Mouse (Mus musculus) MN1 (cell line): ENCODE results near the gene Fam71e1.

Source experiments
- DNase-seq: peaks from one replicate; pipeline ENCODE4 v3.0.0-alpha.2; 2016; ENCODE audit warnings: low spot score

Fam71e1 gene

GRCm38 (mm10) chr7:44501563-44502115, 5.3 kb downstream of the Fam71e1 start:
- DNase-seq: peak; percentile 74

- peak; percentile 72 for DNase-seq
Observed at GRCm38 (mm10) chr7:44507491-44507890, 11.1 kb downstream of the Fam71e1 start.

GRCm38 (mm10) chr7:44519240-44519913, 23.0 kb downstream of the Fam71e1 start:
- no peak for DNase-seq

- no peak for DNase-seq
Observed at GRCm38 (mm10) chr7:44520990-44521389, 24.6 kb downstream of the Fam71e1 start.

GRCm38 (mm10) chr7:44521710-44522109, 25.3 kb downstream of the Fam71e1 start:
- DNase-seq: peak; percentile 44

- no peak for DNase-seq
Observed at GRCm38 (mm10) chr7:44523056-44523455, 26.7 kb downstream of the Fam71e1 start.

- no peak for DNase-seq
Observed at GRCm38 (mm10) chr7:44524502-44524901, 28.1 kb downstream of the Fam71e1 start, which contains the start of gene Mybpc2. TSS of gene Mybpc2 (minus strand) at chr7:44524656.

- peak; percentile 80 for DNase-seq
Observed at GRCm38 (mm10) chr7:44525126-44525832, 28.9 kb downstream of the Fam71e1 start.

GRCm38 (mm10) chr7:44526414-44527154, 30.2 kb downstream of the Fam71e1 start:
- no peak for DNase-seq

- DNase-seq: peak; percentile 36
Observed at GRCm38 (mm10) chr7:44527483-44528398, 31.4 kb downstream of the Fam71e1 start.

GRCm38 (mm10) chr7:44529518-44529917, 33.1 kb downstream of the Fam71e1 start:
- DNase-seq: no peak

GRCm38 (mm10) chr7:44530507-44530906, 34.1 kb downstream of the Fam71e1 start:
- no peak for DNase-seq

- no peak for DNase-seq
Observed at GRCm38 (mm10) chr7:44531207-44531606, 34.8 kb downstream of the Fam71e1 start.

- no peak for DNase-seq
Observed at GRCm38 (mm10) chr7:44531946-44532732, 35.8 kb downstream of the Fam71e1 start, which contains the start of gene Spib. TSS of gene Spib (minus strand) at chr7:44532071.

- DNase-seq: no peak
Observed at GRCm38 (mm10) chr7:44532918-44533745, 36.8 kb downstream of the Fam71e1 start.

- no peak for DNase-seq
Observed at GRCm38 (mm10) chr7:44533746-44534045, 37.3 kb downstream of the Fam71e1 start.

- DNase-seq: no peak
Observed at GRCm38 (mm10) chr7:44534242-44534641, 37.9 kb downstream of the Fam71e1 start.

GRCm38 (mm10) chr7:44534656-44535441, 38.5 kb downstream of the Fam71e1 start:
- DNase-seq: no peak
